Mouse (Mus musculus) gastrocnemius, postnatal 14 days (tissue): ENCODE measurements around the gene Vmn1r19. TPM values are rescaled to one million over a fixed set of nuclear protein-coding genes. Genes with fewer than 3 reads are reported as not detected.
"Not testable (repeated sequence)": the region's sequence is repeated elsewhere in the genome, so short reads cannot be mapped to it uniquely, and the experiment has no call there.

Source experiments
- DNase-seq: peaks from one replicate; pipeline ENCODE4 v3.0.0; 2021; ENCODE audit warnings: mixed read lengths
- intact Hi-C: fragments of 180-260 bp; cut with DNase I; formaldehyde crosslinking; loops from one replicate; pipeline ENCODE4 v1.15.1; 2025; ENCODE audit warnings: low total_unique reads
- long read RNA-seq, 2 experiments: library from polyadenylated mRNA; stranded (forward); transcript quantifications; one replicate each; pipeline ENCODE4 v2.0.0; 2021
- total RNA-seq, 2 experiments: library from RNA; stranded (reverse); gene quantifications; 2 replicates each; pipeline ENCODE4 v1.2.3; 2021

The Vmn1r19 gene
- not detected for total RNA-seq
- long read RNA-seq, experiment 1 = 0 reads
- long read RNA-seq, experiment 2 = 0 reads

DNA sequence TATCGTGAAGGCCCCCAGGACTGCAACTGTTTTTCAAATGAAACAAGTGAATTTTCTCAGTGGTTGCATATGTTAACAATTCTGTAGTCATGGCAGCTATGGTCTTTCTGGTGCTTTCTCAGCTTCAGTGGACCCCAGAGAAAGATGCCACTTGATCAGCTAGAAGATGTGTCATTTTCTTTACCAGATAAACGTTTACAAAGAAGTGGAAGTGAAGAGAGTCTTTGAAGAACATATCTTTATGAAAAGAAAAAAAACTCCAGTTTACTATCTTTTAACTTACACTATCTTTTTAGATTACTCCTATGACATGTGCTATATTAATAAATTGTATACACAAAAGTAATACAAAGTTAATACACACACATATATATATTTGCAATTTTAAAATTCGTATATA, at the start of gene Vmn1r19:
Vmn1r19 (plus strand) TSS at position 301 of the 400 bp plus-strand sequence.
- intact Hi-C loops, DNase-seq: not testable (repeated sequence)

DNA sequence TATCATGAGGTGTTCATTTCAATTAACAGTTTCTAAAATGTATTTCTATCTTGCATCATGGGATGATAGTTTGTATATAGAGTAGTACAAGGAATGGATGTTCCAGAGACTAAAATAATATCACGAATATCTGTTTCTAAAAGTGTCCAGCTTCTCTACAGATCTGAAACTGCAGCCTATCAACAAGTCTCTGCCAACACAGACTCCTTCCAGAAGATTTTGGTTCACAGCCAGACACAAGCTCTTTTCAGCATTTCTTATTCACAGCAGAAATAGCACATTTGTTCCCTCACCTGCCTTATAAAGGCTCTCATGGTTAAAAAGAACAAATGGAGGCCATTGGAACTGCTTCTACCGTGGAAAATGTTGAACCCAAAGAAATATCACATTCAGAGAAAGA, 46.7 kb upstream of the Vmn1r19 start:
- DNase-seq = no peak
- intact Hi-C loops = no loop called here

DNA sequence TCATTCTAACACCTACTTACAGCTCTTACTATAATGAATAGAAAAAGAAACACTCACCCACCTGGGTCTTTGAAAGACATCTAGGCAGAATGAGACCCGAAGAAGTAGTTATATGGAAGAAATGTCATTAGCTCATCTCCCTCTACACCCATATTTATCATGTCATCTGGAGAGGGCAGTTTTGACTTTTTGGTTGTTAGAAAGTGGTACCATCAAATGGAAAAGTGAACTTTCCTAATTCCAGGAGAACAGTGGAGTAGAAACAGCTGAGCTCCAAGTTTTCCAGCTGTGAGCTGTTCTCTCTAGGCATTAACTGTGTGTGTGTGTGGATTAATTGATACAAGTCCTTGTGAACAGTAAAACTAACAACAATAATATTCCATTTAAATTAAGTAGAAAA, 40.0 kb upstream of the Vmn1r19 start, which contains the start of gene Vmn1r17:
Vmn1r17 (minus strand) TSS at position 101 of the 400 bp plus-strand sequence.
- no peak for DNase-seq
- intact Hi-C loops = no loop called here

DNA sequence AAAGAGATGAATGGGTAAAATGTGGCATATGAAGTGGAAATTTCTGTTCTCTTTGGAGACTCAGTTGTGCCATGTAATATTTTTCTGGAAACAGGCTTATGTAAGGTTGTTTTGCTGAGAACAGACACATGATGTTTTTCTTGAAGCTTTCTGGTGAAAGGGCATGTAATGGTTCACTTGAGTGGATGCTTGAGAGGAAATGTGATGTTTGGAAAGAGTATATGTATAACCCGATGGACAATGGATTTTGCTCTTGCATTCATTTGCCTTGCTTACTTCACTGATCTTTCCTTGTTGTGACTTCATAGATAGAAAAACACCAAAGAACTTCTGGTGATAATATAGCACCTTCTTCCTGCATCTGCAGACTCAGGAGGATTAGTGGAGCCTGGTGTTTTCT, 37.7 kb upstream of the Vmn1r19 start:
- DNase-seq, intact Hi-C loops: not testable (repeated sequence)

DNA sequence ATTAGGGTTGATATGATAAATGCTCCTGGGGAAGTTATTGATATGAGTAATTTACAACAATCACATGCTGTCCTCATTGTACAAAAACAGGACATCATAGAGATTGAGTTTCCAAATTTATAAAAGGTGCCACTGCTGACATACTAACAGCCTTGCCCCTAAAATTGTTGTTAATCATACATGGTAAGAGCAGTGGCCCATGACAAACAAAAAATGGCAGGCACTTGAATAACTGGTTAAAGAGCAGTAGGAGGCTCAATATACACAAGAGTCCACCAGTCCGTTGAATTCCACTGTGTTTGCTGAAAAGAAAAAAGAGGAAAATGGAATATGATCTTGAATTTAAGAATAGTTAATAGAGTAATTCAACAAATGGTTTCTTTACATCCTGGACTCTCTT, 36.1 kb upstream of the Vmn1r19 start:
- intact Hi-C loops = no loop called here
- no peak for DNase-seq

DNA sequence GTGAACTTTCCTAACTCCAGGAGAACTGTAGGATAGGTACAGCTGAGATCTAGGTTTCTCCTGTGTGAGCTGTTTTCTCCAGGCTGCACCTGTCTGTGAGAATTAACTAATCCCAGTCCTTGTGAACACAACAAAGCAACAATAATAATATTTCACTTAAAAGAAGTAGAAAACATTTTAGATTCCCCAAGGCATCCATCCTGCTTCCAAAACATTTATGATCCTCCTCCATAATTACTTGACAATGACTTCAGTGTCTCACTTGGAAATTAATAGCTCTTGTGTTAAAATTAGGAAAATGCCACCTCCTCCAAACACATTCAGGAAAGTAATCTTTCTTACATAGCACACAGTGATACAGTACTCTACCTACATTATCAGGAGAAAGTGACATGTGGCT, 7.9 kb upstream of the Vmn1r19 start, which contains the start of gene Vmn1r18:
Vmn1r18 (minus strand) TSS at position 101 of the 400 bp plus-strand sequence.
- DNase-seq = no peak
- intact Hi-C loops = no loop called here

DNA sequence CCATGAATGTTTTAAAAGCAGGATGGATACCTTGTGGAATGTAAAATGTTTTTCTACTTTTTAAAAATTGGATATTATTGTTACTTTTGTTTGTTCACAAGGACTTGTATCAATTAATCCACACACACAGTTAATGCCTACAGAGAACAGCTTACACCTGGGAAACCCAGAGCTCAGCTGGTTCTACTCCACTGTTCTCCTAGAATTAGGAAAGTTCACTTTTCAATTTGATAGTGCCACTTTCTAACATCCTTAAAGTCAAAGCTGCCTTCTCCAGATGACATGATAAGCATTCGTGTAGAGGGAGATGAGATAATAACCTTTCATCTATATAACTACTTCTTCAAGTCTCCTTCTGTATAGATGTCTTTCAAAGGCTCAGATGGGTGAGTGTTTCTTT, 25.1 kb downstream of the Vmn1r19 start, which contains the start of gene Vmn1r20:
Vmn1r20 (plus strand) TSS at position 301 of the 400 bp plus-strand sequence.
- intact Hi-C loops = no loop called here
- no peak for DNase-seq

DNA sequence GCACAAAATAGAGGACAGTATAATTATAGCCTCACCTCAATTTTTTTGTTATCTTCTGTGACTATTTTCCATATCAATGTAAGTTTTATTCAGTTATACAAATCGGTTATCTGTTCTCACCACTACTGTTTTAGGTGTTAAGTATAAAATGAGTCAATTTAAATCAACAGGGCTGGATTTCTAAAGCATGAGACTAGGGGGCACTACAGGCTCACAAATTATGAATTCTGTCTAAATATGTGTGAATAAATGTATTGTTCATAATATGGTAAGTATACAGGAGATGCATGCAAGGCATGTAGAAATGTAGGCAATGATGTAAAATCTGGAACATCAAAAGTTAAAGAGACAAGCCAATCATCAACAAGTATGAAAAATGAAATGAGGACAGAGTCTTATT, 27.6 kb downstream of the Vmn1r19 start:
- intact Hi-C loops = loop anchor here (5.0 kb wide), 1 partner anchor 136 kb away; no protein-coding TSS in a partner anchor
- DNase-seq = no peak

Other genes with a start within 250 kb of the Vmn1r19 start
- not detected for gene Vmn1r12, start 246.9 kb upstream of the Vmn1r19 start, total RNA-seq
- not detected for gene Vmn1r13, start 200.5 kb upstream of the Vmn1r19 start, total RNA-seq
- gene Vmn1r14, start 172.1 kb upstream of the Vmn1r19 start, total RNA-seq = not detected
- gene Vmn1r15, start 145.8 kb upstream of the Vmn1r19 start, total RNA-seq = not detected
- gene Vmn1r16, start 74.3 kb upstream of the Vmn1r19 start, total RNA-seq = not detected
- not detected for gene Vmn1r17, start 40.1 kb upstream of the Vmn1r19 start, total RNA-seq
- not detected for gene Vmn1r18, start 8.0 kb upstream of the Vmn1r19 start, total RNA-seq
- gene Vmn1r20, start 25.1 kb downstream of the Vmn1r19 start, total RNA-seq = not detected
- gene Ppm1k, start 131.7 kb downstream of the Vmn1r19 start, total RNA-seq = 10 to 100 TPM in 1 of 2 experiments, 1 to 10 TPM in 1; 8.9 to 12.1 TPM
- under 1 TPM; 0.55 to 0.73 TPM for gene Herc6, start 177.2 kb downstream of the Vmn1r19 start, total RNA-seq